Mouse (Mus musculus): ENCODE measurements around the gene Fkbp7. TPM values are rescaled to one million over a fixed set of nuclear protein-coding genes. Genes with fewer than 3 reads are reported as not detected.

The Fkbp7 gene
- 8.8 and 9.0 TPM in 2 replicates for polyA plus RNA-seq (2012; rRNA removed)

GRCm38 (mm10) chr2:76672966-76673392 lies at the start of gene Fkbp7:
Gene Fkbp7 (minus strand): TSS chr2:76673116.
- TF ChIP-seq CTCF (IDR thresholded peaks at IDR 0.05; ENCODE audit: extremely low read depth, insufficient read depth, low read length) = no peak
- TF ChIP-seq POLR2A (IDR thresholded peaks at IDR 0.05; ENCODE audit: extremely low read depth, insufficient read depth, low read length) = peak; percentile 83

GRCm38 (mm10) chr2:76719650-76720049 lies 46.7 kb upstream of the Fkbp7 start:
- Histone ChIP-seq H3K27ac (ENCODE audit: insufficient read depth, low read length) (no peak overlapping the region), H3K4me3 (ENCODE audit: insufficient read depth, low read length) (no peak overlapping the region), H3K4me1 (ENCODE audit: control insufficient read depth, insufficient read depth, low read length) (no peaks in the 10 kb centered on the region)
- no peak for TF ChIP-seq POLR2A (IDR thresholded peaks at IDR 0.05; ENCODE audit: extremely low read depth, insufficient read depth, low read length)

More at GRCm38 (mm10) chr2:76672966-76673392, at the start of gene Fkbp7:
- Histone ChIP-seq H3K4me3 (ENCODE audit: insufficient read depth, low read length) (peak within 1 kb of the TSS; percentile 31), H3K27ac (ENCODE audit: insufficient read depth, low read length) (no peak within 1 kb of the TSS), H3K4me1 (ENCODE audit: control insufficient read depth, insufficient read depth, low read length) (peaks cover 4% of the 10 kb centered on the region; the same call in 1 of the 2 replicates)

- Histone ChIP-seq H3K4me1 (ENCODE audit: control insufficient read depth, insufficient read depth, low read length) (no peaks in the 10 kb centered on the region), H3K27ac (ENCODE audit: insufficient read depth, low read length) (no peak overlapping the region), H3K4me3 (ENCODE audit: insufficient read depth, low read length) (no peak overlapping the region)
- TF ChIP-seq CTCF (IDR thresholded peaks at IDR 0.05; ENCODE audit: extremely low read depth, insufficient read depth, low read length) (no peak), POLR2A (IDR thresholded peaks at IDR 0.05; ENCODE audit: extremely low read depth, insufficient read depth, low read length) (no peak)
Observed at GRCm38 (mm10) chr2:76714984-76715383, 42.1 kb upstream of the Fkbp7 start.

GRCm38 (mm10) chr2:76708512-76708911 lies 35.6 kb upstream of the Fkbp7 start:
- no peak overlapping the region for H3K27ac ChIP-seq (ENCODE audit: insufficient read depth, low read length)
- TF ChIP-seq CTCF (IDR thresholded peaks at IDR 0.05; ENCODE audit: extremely low read depth, insufficient read depth, low read length) (no peak), POLR2A (IDR thresholded peaks at IDR 0.05; ENCODE audit: extremely low read depth, insufficient read depth, low read length) (no peak)
- no peaks in the 10 kb centered on the region for H3K4me1 ChIP-seq (ENCODE audit: control insufficient read depth, insufficient read depth, low read length)
- no peak overlapping the region for H3K4me3 ChIP-seq (ENCODE audit: insufficient read depth, low read length)

GRCm38 (mm10) chr2:76705655-76706054 lies 32.7 kb upstream of the Fkbp7 start:
- H3K4me1 ChIP-seq (ENCODE audit: control insufficient read depth, insufficient read depth, low read length) = no peaks in the 10 kb centered on the region
- TF ChIP-seq CTCF (IDR thresholded peaks at IDR 0.05; ENCODE audit: extremely low read depth, insufficient read depth, low read length) = no peak
- H3K4me3 ChIP-seq (ENCODE audit: insufficient read depth, low read length) = no peak overlapping the region
- no peak overlapping the region for H3K27ac ChIP-seq (ENCODE audit: insufficient read depth, low read length)

- no peak overlapping the region for H3K27ac ChIP-seq (ENCODE audit: insufficient read depth, low read length)
- no peaks in the 10 kb centered on the region for H3K4me1 ChIP-seq (ENCODE audit: control insufficient read depth, insufficient read depth, low read length)
- no peak for TF ChIP-seq CTCF (IDR thresholded peaks at IDR 0.05; ENCODE audit: extremely low read depth, insufficient read depth, low read length)
- TF ChIP-seq POLR2A (IDR thresholded peaks at IDR 0.05; ENCODE audit: extremely low read depth, insufficient read depth, low read length) = no peak
- no peak overlapping the region for H3K4me3 ChIP-seq (ENCODE audit: insufficient read depth, low read length)
Observed at GRCm38 (mm10) chr2:76702751-76703150, 29.8 kb upstream of the Fkbp7 start.

- no peak overlapping the region for H3K4me3 ChIP-seq (ENCODE audit: insufficient read depth, low read length)
- H3K27ac ChIP-seq (ENCODE audit: insufficient read depth, low read length) = no peak overlapping the region
- no peaks in the 10 kb centered on the region for H3K4me1 ChIP-seq (ENCODE audit: control insufficient read depth, insufficient read depth, low read length)
- no peak for TF ChIP-seq CTCF (IDR thresholded peaks at IDR 0.05; ENCODE audit: extremely low read depth, insufficient read depth, low read length)
- no peak for TF ChIP-seq POLR2A (IDR thresholded peaks at IDR 0.05; ENCODE audit: extremely low read depth, insufficient read depth, low read length)
Observed at GRCm38 (mm10) chr2:76702188-76702587, 29.3 kb upstream of the Fkbp7 start.

GRCm38 (mm10) chr2:76695290-76695689 lies 22.4 kb upstream of the Fkbp7 start:
- Histone ChIP-seq H3K4me3 (ENCODE audit: insufficient read depth, low read length) (no peak overlapping the region), H3K27ac (ENCODE audit: insufficient read depth, low read length) (no peak overlapping the region), H3K4me1 (ENCODE audit: control insufficient read depth, insufficient read depth, low read length) (peaks cover 3% of the 10 kb centered on the region; the same call in 1 of the 2 replicates)
- TF ChIP-seq CTCF (IDR thresholded peaks at IDR 0.05; ENCODE audit: extremely low read depth, insufficient read depth, low read length) (no peak), POLR2A (IDR thresholded peaks at IDR 0.05; ENCODE audit: extremely low read depth, insufficient read depth, low read length) (no peak)

GRCm38 (mm10) chr2:76693765-76694164 lies 20.8 kb upstream of the Fkbp7 start:
- Histone ChIP-seq H3K4me3 (ENCODE audit: insufficient read depth, low read length) (no peak overlapping the region), H3K4me1 (ENCODE audit: control insufficient read depth, insufficient read depth, low read length) (peaks cover 3% of the 10 kb centered on the region; the same call in 1 of the 2 replicates), H3K27ac (ENCODE audit: insufficient read depth, low read length) (no peak overlapping the region)
- TF ChIP-seq CTCF (IDR thresholded peaks at IDR 0.05; ENCODE audit: extremely low read depth, insufficient read depth, low read length) = no peak
- no peak for TF ChIP-seq POLR2A (IDR thresholded peaks at IDR 0.05; ENCODE audit: extremely low read depth, insufficient read depth, low read length)

GRCm38 (mm10) chr2:76690436-76691204 lies 17.7 kb upstream of the Fkbp7 start:
- no peak overlapping the region for H3K4me3 ChIP-seq (ENCODE audit: insufficient read depth, low read length)
- peaks cover 3% of the 10 kb centered on the region; the same call in 1 of the 2 replicates for H3K4me1 ChIP-seq (ENCODE audit: control insufficient read depth, insufficient read depth, low read length)
- no peak overlapping the region for H3K27ac ChIP-seq (ENCODE audit: insufficient read depth, low read length)
- TF ChIP-seq POLR2A (IDR thresholded peaks at IDR 0.05; ENCODE audit: extremely low read depth, insufficient read depth, low read length) (no peak), CTCF (IDR thresholded peaks at IDR 0.05; ENCODE audit: extremely low read depth, insufficient read depth, low read length) (no peak)
